Mouse (Mus musculus) MEL (cell line): ENCODE results near the gene Tbxa2r.

ENCODE experiments used
- CHD2 ChIP-seq: IDR thresholded peaks from 2 replicates; pipeline ENCODE4 v1.6.1; 2011; ENCODE audit warnings: low read length, improper control_type of control experiment
- CTCF ChIP-seq, 3 experiments: IDR thresholded peaks in 2 of 3; conservative IDR thresholded peaks in 1 of 3; 2 replicates each; pipeline ENCODE4 v1.5.1; 2011 to 2012; ENCODE audit warnings: low read length in 3 of 3, low read depth in 2 of 3, mild to moderate bottlenecking in 2 of 3, improper control_type of control experiment in 1 of 3, inconsistent platforms in 1 of 3, mixed read lengths in 1 of 3, moderate library complexity in 1 of 3; ENCODE audit not compliant: control insufficient read depth in 1 of 3, insufficient read depth in 1 of 3, poor library complexity in 1 of 3, severe bottlenecking in 1 of 3
- ELF1 ChIP-seq: IDR thresholded peaks from 2 replicates; pipeline ENCODE4 v1.6.1; 2014; ENCODE audit warnings: low read depth, mild to moderate bottlenecking, inconsistent platforms, low read length, improper control_type of control experiment, moderate library complexity
- GATA1 ChIP-seq: IDR thresholded peaks from 2 replicates; pipeline ENCODE4 v1.6.1; 2011; ENCODE audit warnings: low read depth, low read length, improper control_type of control experiment
- MEF2A ChIP-seq: IDR thresholded peaks from 2 replicates; pipeline ENCODE4 v1.6.1; 2014; ENCODE audit warnings: low read depth, mild to moderate bottlenecking, inconsistent platforms, low read length, improper control_type of control experiment; ENCODE audit not compliant: poor library complexity, insufficient replicate concordance, severe bottlenecking; ENCODE audit errors: extremely low read depth
- POLR2A ChIP-seq, 2 experiments: IDR thresholded peaks; 2 replicates each; pipeline ENCODE4 v1.6.1; 2011 to 2012; ENCODE audit warnings: low read length in 2 of 2, mild to moderate bottlenecking in 2 of 2, control low read depth in 1 of 2, improper control_type of control experiment in 1 of 2, low read depth in 1 of 2, moderate library complexity in 1 of 2; ENCODE audit not compliant: control insufficient read depth in 1 of 2, insufficient read depth in 1 of 2, poor library complexity in 1 of 2
- TAL1 ChIP-seq: IDR thresholded peaks from 2 replicates; pipeline ENCODE4 v1.6.1; 2012; ENCODE audit warnings: mild to moderate bottlenecking, inconsistent platforms, low read length, moderate library complexity, mixed read lengths
- TCF12 ChIP-seq: IDR thresholded peaks from 2 replicates; pipeline ENCODE4 v1.6.1; 2014; ENCODE audit warnings: low read depth, mild to moderate bottlenecking, inconsistent platforms, low read length, improper control_type of control experiment, moderate library complexity
- USF1 ChIP-seq: IDR thresholded peaks from 2 replicates; pipeline ENCODE4 v1.6.1; 2014; ENCODE audit warnings: low read depth, mild to moderate bottlenecking, inconsistent platforms, low read length, improper control_type of control experiment, moderate library complexity
- ZC3H11A ChIP-seq: IDR thresholded peaks from 2 replicates; pipeline ENCODE4 v1.6.1; 2012; ENCODE audit warnings: low read depth, mild to moderate bottlenecking, inconsistent platforms, low read length, improper control_type of control experiment

DNA sequence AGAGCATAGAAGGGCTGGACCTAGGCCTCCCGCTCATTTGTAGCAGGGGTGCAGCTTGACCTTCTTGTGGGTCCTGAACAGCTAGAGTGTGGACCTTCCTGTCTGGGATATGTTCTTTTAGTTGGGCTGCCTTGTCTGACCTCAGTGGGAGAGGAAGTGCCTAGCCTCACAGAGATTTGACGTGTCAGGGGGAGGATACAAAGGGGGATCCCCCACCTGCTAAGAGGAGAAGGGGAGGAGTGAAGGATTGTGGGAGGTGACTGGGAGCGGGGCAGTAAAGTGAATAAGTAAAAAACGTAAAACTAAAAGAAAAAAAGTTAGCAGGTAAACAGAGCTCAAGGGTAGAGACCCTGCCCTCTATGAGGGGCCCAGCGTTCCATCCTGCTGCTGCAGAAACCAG lies 19.0 kb upstream of the Tbxa2r start:
- TF ChIP-seq ELF1 (no peak), CTCF (IDR thresholded peaks at IDR 0.05 in 2 of 3, conservative IDR thresholded peaks at IDR 0.05 in 1 of 3; ENCODE audit: control insufficient read depth in 1 of 3, insufficient read depth in 1 of 3, low read depth in 2 of 3, low read length in 3 of 3, poor library complexity in 1 of 3, severe bottlenecking in 1 of 3) (no peak), MEF2A (no peak), POLR2A (IDR thresholded peaks at IDR 0.05; ENCODE audit: control insufficient read depth in 1 of 2, insufficient read depth in 1 of 2, low read depth in 1 of 2, low read length in 2 of 2, poor library complexity in 1 of 2) (no peak), TCF12 (no peak), CHD2 (no peak), USF1 (no peak), GATA1 (no peak), ZC3H11A (no peak), TAL1 (no peak)
